Mouse (Mus musculus) neutrophil, adult 5-6 weeks (primary cell): ENCODE results near the gene Fggy. TPM values are rescaled to one million over a fixed set of nuclear protein-coding genes. Genes with fewer than 3 reads are reported as not detected.

Experiments used
- ATAC-seq: fragments of 151-379, 151-347 bp; 2 replicates; pipeline ENCODE4 v1.8.0; 2017; ENCODE audit warnings: mild to moderate bottlenecking, moderate TSS enrichment; ENCODE audit not compliant: insufficient number of reproducible peaks, poor library complexity, low FRiP score, severe bottlenecking; ENCODE audit errors: extremely low read depth
- total RNA-seq: library from RNA; stranded (forward); fragments of 200-1000 nt; gene quantifications from 2 replicates; pipeline ENCODE4 v1.2.3, GENCODE M21; 2017

Fggy gene
- total RNA-seq, 1 experiment from 2014 or later = 0.35 TPM

GRCm38 (mm10) chr4:95586274-95587001 lies 29.1 kb downstream of the Fggy start:
- ATAC-seq = no peak

- ATAC-seq = no peak
Observed at GRCm38 (mm10) chr4:95588722-95589283, 31.5 kb downstream of the Fggy start.

- no peak for ATAC-seq
Observed at GRCm38 (mm10) chr4:95590878-95591277, 33.6 kb downstream of the Fggy start.

GRCm38 (mm10) chr4:95597208-95597607 lies 39.9 kb downstream of the Fggy start:
- ATAC-seq = no peak

- no peak for ATAC-seq
Observed at GRCm38 (mm10) chr4:95601776-95602175, 44.5 kb downstream of the Fggy start.

- no peak for ATAC-seq
Observed at GRCm38 (mm10) chr4:95603254-95603653, 45.9 kb downstream of the Fggy start.

GRCm38 (mm10) chr4:95610663-95611062 lies 53.4 kb downstream of the Fggy start:
- ATAC-seq = no peak

- ATAC-seq = no peak
Observed at GRCm38 (mm10) chr4:95611390-95611789, 54.1 kb downstream of the Fggy start.

GRCm38 (mm10) chr4:95621046-95621445 lies 63.7 kb downstream of the Fggy start:
- no peak for ATAC-seq

- ATAC-seq = no peak
Observed at GRCm38 (mm10) chr4:95624696-95625095, 67.4 kb downstream of the Fggy start.

GRCm38 (mm10) chr4:95625651-95626050 lies 68.3 kb downstream of the Fggy start:
- ATAC-seq = no peak

GRCm38 (mm10) chr4:95626186-95626585 lies 68.9 kb downstream of the Fggy start:
- no peak for ATAC-seq

- ATAC-seq = no peak
Observed at GRCm38 (mm10) chr4:95634903-95635302, 77.6 kb downstream of the Fggy start.

- ATAC-seq = no peak
Observed at GRCm38 (mm10) chr4:95636937-95637749, 79.8 kb downstream of the Fggy start.

- ATAC-seq = no peak
Observed at GRCm38 (mm10) chr4:95638063-95638462, 80.8 kb downstream of the Fggy start.

- no peak for ATAC-seq
Observed at GRCm38 (mm10) chr4:95640831-95641230, 83.5 kb downstream of the Fggy start.

GRCm38 (mm10) chr4:95644048-95644447 lies 86.7 kb downstream of the Fggy start:
- no peak for ATAC-seq

GRCm38 (mm10) chr4:95648801-95649551 lies 91.7 kb downstream of the Fggy start:
- ATAC-seq = no peak

- ATAC-seq = no peak
Observed at GRCm38 (mm10) chr4:95649552-95649905, 92.2 kb downstream of the Fggy start.
